Mouse (Mus musculus): ENCODE data around the gene Fosl2. TPM values are rescaled to one million over a fixed set of nuclear protein-coding genes. Genes with fewer than 3 reads are reported as not detected.

Gene Fosl2
- polyA plus RNA-seq, 1 experiment from 2014 or later: 0.58 TPM

DNA sequence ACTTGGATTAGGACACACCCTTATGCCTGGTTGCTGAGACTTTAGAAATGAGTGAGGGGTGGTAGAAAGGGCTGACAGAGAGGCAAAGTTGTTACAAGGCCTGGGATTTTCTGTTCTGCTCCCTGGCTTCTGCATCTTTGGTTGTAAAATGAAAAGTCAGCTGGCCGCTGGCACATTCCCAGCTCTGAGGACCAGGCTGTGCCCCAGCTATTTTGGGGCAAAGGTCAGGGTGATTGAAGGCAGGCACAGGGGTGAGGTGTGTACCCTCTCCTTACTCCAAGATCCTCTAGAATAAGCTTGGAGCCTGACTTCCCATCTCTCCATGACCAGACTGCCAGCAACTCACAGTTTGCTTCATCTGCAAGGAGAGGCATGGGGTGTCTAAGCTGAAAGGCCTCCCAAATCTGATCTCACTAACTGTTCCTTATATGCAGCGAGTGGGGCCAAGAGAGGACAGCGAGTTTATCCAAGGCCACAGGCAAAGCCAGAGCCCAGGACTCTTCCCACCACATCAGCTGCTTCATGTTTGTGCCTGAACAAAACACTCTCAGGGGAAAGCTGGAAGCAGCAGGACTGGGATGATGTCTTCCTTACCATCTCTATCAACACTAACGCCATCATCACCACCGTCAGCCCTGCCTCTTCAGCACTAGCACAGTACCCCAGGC, 29.0 kb upstream of the Fosl2 start:
- no peak for ATAC-seq (ENCODE audit: insufficient read depth)
- Histone ChIP-seq H3K9ac (no peak overlapping the region), H3K4me2 (no peak overlapping the region), H3K4me1 (replicated peaks) (peaks cover 7% of the 10 kb centered on the region), H3K36me3 (replicated peaks) (no peaks in the 10 kb centered on the region), H3K9me3 (replicated peaks) (no peaks in the 10 kb centered on the region), H3K27me3 (no peaks in the 10 kb centered on the region), H3K4me3 (replicated peaks) (no peak overlapping the region), H3K27ac (replicated peaks) (no peak overlapping the region)
- WGBS (ENCODE audit: insufficient replicate concordance): 62% methylated on average over 5 of the region's 5 CpGs

DNA sequence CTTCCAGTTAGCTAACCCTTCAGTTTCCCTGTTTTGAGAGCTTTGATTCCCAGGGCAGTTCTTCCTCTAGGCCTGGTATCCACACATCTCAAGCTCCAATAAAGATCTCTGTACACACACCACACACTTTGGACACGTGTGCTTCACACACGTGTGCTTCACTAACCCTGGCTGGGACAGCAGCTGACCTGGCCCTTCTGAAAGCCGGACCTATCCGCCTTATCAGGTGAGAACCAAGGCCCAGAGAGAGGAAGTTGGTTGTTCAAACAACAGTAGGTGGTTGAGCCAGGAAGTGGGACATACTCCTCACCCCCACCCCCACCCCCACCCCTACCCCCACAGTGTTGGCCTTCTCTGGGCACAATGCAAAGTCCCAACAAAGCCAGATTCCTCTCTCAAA, 24.9 kb upstream of the Fosl2 start:
- Histone ChIP-seq H3K9ac (no peak overlapping the region), H3K4me2 (no peak overlapping the region), H3K36me3 (replicated peaks) (no peaks in the 10 kb centered on the region), H3K27me3 (no peaks in the 10 kb centered on the region), H3K27ac (replicated peaks) (no peak overlapping the region), H3K9me3 (replicated peaks) (no peaks in the 10 kb centered on the region), H3K4me1 (replicated peaks) (peaks cover 8% of the 10 kb centered on the region; the same call in 1 of the 2 replicates), H3K4me3 (replicated peaks) (no peak overlapping the region)
- ATAC-seq (ENCODE audit: insufficient read depth): no peak
- WGBS (ENCODE audit: insufficient replicate concordance): 8% methylated on average over 4 of the region's 4 CpGs

DNA sequence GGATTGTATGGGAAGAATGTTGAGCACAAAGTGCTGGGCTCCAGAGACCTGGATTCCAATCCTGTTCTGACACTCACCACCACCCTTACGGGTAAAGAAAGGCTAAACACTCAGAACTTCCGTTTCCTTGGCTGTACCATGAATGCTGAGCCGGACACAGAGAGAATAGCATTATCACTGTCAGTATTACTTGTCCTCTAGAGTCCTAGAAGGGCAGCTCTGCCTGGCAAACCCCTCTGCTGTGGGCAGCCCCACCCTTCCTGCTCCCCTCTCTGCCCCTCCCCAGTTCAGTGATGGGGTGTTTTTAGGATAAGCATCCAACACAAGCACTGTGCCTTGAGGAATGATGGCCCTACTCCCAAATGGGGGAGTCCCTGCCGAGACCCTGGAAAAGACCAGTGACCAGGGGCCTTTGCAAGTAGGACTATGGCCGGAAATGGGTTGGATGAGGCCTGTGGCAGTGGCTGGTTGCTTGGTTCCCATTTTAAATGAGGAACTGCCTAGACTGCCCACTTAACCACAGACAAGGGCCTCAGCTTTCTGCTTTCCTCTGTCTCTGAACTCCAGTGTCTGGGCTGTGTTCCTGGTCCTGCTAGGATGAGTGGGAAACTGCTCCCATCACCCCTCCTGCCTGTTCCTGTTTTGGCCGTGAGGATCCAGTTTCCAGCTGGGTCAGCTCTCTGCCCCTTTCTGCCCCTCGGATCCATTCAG, 23.2 kb upstream of the Fosl2 start:
- no peaks in the 10 kb centered on the region for H3K36me3 ChIP-seq (replicated peaks)
- no peak overlapping the region for H3K4me3 ChIP-seq (replicated peaks)
- no peak overlapping the region for H3K9ac ChIP-seq
- H3K27ac ChIP-seq (replicated peaks): 0 out of 2 replicates have a peak overlapping the region, but pooled peaks have one; percentile 33
- no peak for ATAC-seq (ENCODE audit: insufficient read depth)
- no peak overlapping the region for H3K4me2 ChIP-seq
- peaks cover 8% of the 10 kb centered on the region; the same call in 1 of the 2 replicates for H3K4me1 ChIP-seq (replicated peaks)
- no peaks in the 10 kb centered on the region for H3K27me3 ChIP-seq
- H3K9me3 ChIP-seq (replicated peaks): no peaks in the 10 kb centered on the region
- WGBS (ENCODE audit: insufficient replicate concordance): 19% methylated on average over 7 of the region's 7 CpGs

DNA sequence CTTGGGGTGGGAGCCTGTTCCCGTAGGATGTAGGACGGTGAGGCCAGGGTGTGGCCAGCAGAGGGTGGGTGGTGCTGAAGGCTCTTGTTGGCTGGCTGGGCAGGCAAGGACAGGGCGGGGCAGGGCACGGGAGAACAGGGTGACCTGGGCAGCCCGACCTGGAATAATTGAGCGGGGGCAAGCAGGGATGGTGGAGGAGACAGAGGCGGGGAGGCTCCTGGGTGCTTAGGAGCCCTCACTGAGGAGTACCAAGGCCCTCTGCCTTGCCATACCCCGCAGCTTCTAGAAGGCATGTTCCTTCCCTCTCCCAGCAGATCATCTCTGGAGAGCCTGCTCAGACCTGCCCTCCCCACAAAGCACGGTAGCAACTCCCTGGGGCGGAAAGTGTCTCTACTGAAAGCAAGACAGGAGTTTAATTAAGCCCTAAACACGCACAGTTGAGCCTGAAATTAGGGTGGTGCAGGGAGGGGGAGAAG, 14.7 kb upstream of the Fosl2 start:
- H3K4me1 ChIP-seq (replicated peaks): no peaks in the 10 kb centered on the region
- H3K9ac ChIP-seq: no peak overlapping the region
- no peak overlapping the region for H3K4me2 ChIP-seq
- 66% methylated on average over 11 of the region's 11 CpGs for WGBS (ENCODE audit: insufficient replicate concordance)
- H3K27ac ChIP-seq (replicated peaks): no peak overlapping the region
- no peak overlapping the region for H3K4me3 ChIP-seq (replicated peaks)
- peaks cover 4% of the 10 kb centered on the region; the same call in 1 of the 2 replicates for H3K27me3 ChIP-seq
- H3K9me3 ChIP-seq (replicated peaks): no peaks in the 10 kb centered on the region
- no peaks in the 10 kb centered on the region for H3K36me3 ChIP-seq (replicated peaks)
- ATAC-seq (ENCODE audit: insufficient read depth): no peak

DNA sequence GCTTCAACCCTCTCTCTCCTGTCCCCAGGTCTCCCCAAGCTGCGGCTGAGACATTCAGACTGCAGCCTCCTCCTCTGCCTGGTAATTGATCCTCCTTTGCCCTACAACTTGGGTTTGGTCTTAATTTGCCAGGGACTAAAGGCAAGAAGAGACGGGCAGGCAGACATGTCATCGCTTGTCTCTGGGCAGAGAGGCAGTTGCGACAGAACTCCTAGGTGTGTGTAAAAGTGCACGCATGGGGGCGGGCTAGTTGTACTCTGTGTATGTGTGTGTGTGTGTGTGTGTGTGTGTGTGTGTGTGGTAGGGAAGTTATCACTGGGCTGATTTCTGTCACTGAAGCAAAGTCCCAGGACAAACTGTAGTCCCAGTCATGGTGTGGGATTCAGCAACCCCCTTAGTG, 13.7 kb upstream of the Fosl2 start:
- H3K36me3 ChIP-seq (replicated peaks): no peaks in the 10 kb centered on the region
- H3K4me1 ChIP-seq (replicated peaks): no peaks in the 10 kb centered on the region
- H3K27ac ChIP-seq (replicated peaks): no peak overlapping the region
- no peak for ATAC-seq (ENCODE audit: insufficient read depth)
- H3K4me2 ChIP-seq: no peak overlapping the region
- WGBS (ENCODE audit: insufficient replicate concordance): 58% methylated on average over 6 of the region's 6 CpGs
- peaks cover 4% of the 10 kb centered on the region; the same call in 1 of the 2 replicates for H3K27me3 ChIP-seq
- no peak overlapping the region for H3K9ac ChIP-seq
- H3K9me3 ChIP-seq (replicated peaks): no peaks in the 10 kb centered on the region
- no peak overlapping the region for H3K4me3 ChIP-seq (replicated peaks)

DNA sequence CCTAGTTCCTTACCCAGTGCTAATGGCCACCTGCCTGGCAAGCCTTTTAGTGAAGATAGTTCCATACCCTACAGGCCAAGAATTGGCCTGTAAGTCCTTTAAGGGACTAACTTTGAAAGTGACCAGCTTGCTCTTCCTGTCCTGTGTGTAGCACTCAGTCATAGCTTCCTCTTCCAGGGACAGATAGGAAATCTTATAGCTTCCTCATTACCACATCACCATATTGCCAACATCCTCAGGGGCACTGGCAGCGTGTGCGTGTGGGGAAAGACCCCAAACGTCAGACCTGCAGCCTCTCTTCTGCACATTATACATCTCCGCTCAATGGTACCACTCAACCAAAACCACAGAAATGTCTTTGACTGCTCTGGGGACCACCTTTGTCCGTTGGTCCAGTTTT, 13.2 kb upstream of the Fosl2 start:
- no peak for ATAC-seq (ENCODE audit: insufficient read depth)
- peaks cover 4% of the 10 kb centered on the region; the same call in 1 of the 2 replicates for H3K27me3 ChIP-seq

DNA sequence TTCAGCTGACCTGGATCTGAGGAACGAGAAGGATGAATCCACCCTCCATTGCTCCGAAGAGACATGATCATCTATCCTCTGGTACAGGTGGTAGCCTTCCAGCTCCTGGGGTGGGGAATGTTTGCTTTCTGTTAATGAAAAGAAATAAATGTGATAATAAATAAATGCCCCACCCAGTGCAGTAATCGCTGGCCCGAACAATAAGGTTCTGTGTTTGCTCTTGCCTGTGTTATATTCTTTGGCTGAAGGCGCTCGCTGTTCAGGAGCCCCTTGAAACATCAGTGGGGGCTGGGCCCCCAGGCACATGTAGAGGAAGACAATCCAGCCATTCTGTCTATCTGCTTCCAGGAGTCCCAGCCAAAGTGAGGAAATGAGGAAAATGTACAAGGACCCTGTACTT, 10.6 kb upstream of the Fosl2 start:
- Histone ChIP-seq H3K9me3 (replicated peaks) (no peaks in the 10 kb centered on the region), H3K36me3 (replicated peaks) (no peaks in the 10 kb centered on the region), H3K4me1 (replicated peaks) (no peaks in the 10 kb centered on the region), H3K27me3 (peaks cover 4% of the 10 kb centered on the region; the same call in 1 of the 2 replicates), H3K9ac (no peak overlapping the region), H3K4me3 (replicated peaks) (no peak overlapping the region), H3K27ac (replicated peaks) (no peak overlapping the region), H3K4me2 (no peak overlapping the region)
- WGBS (ENCODE audit: insufficient replicate concordance): 76% methylated on average over 6 of the region's 6 CpGs
- no peak for ATAC-seq (ENCODE audit: insufficient read depth)

More for the DNA sequence above, 13.2 kb upstream of the Fosl2 start:
- Histone ChIP-seq H3K4me2 (no peak overlapping the region), H3K9me3 (replicated peaks) (no peaks in the 10 kb centered on the region), H3K9ac (no peak overlapping the region), H3K4me3 (replicated peaks) (no peak overlapping the region), H3K36me3 (replicated peaks) (no peaks in the 10 kb centered on the region), H3K4me1 (replicated peaks) (no peaks in the 10 kb centered on the region), H3K27ac (replicated peaks) (no peak overlapping the region)
- 23% methylated on average over 5 of the region's 5 CpGs for WGBS (ENCODE audit: insufficient replicate concordance)

DNA sequence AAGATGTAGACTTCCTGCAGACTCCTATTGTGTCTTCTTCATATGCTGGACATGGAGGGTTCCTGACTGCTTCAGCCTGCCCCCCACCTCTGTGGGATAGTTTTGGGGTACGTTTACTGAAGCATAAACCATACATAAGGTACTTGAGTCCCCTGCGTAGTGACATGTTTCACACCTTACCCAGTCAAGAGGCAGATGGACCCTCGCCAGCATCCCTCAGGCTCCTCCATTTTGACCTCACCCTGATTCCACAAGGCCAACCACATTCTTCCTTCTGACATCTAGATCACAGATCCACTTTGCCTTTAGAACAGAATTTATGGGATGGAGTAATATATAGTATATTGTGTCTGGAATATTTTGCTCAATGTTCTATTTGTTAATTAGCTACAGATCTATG, 8.4 kb upstream of the Fosl2 start:
- WGBS (ENCODE audit: insufficient replicate concordance): 59% methylated on average over 3 of the region's 3 CpGs
- Histone ChIP-seq H3K9ac (no peak overlapping the region), H3K4me1 (replicated peaks) (no peaks in the 10 kb centered on the region), H3K36me3 (replicated peaks) (no peaks in the 10 kb centered on the region), H3K4me3 (replicated peaks) (no peak overlapping the region), H3K27ac (replicated peaks) (no peak overlapping the region), H3K27me3 (peaks cover 27% of the 10 kb centered on the region), H3K4me2 (no peak overlapping the region), H3K9me3 (replicated peaks) (no peaks in the 10 kb centered on the region)
- ATAC-seq (ENCODE audit: insufficient read depth): no peak

DNA sequence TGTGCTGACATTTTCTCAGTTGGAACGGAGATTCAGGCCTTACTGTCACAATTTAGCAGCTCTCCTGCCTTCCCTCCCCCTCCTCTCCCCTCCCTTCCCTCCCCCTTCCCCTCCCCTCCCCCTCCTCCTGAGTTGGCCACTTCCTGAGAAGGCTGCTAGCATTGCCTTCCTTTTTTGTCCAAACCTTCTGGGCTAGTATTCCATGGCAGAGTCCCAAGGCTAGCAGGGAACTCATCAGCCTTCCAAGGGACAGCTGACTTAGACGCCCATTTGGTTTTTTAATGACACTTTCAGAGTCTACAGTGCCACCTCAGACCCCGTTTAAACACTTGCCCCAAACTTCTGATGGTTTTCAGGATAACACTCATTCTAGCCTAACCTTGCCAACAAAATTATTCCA, 7.7 kb upstream of the Fosl2 start:
- Histone ChIP-seq H3K36me3 (replicated peaks) (no peaks in the 10 kb centered on the region), H3K27ac (replicated peaks) (no peak overlapping the region), H3K27me3 (peaks cover 34% of the 10 kb centered on the region), H3K9ac (no peak overlapping the region), H3K4me2 (no peak overlapping the region), H3K4me1 (replicated peaks) (no peaks in the 10 kb centered on the region; the same call in 1 of the 2 replicates), H3K9me3 (replicated peaks) (no peaks in the 10 kb centered on the region), H3K4me3 (replicated peaks) (no peak overlapping the region)
- no peak for ATAC-seq (ENCODE audit: insufficient read depth)
- 24% methylated on average over 3 of the region's 3 CpGs for WGBS (ENCODE audit: insufficient replicate concordance)

DNA sequence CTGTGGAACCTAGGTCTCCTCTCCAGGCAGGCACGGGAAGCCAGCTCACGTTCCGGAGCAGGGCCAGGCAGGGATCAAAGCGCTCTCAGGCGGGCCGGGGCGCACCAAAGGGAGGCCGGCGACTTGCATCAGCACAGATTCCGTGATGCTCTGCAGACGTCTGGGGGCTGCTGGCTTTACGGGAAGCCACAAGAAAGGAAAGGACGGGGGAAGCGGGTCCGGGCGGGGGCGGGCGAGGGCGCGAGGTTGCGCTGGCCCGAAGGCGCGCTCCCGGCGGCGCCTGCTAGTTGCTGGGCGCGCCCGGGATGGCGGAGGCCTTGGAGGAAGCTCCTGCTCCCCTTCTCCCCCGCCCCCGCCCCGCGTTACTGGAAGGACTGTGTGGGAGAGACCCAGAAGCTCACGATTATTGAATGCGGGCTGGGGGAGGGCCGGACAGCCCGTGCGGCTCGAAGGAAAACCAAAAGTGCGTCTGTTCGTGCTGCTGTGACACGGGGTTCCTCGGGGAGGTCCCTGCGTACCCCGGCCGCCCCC, 2.6 kb upstream of the Fosl2 start:
- H3K4me2 ChIP-seq: peak overlapping the region; percentile 75
- peaks cover 16% of the 10 kb centered on the region for H3K4me1 ChIP-seq (replicated peaks)
- H3K27me3 ChIP-seq: peaks cover 85% of the 10 kb centered on the region
- H3K9ac ChIP-seq: no peak overlapping the region
- H3K9me3 ChIP-seq (replicated peaks): no peaks in the 10 kb centered on the region
- ATAC-seq (ENCODE audit: insufficient read depth): no peak
- under 1% methylated on average over 46 of the region's 48 CpGs for WGBS (ENCODE audit: insufficient replicate concordance)
- peak overlapping the region; percentile 60 for H3K4me3 ChIP-seq (replicated peaks)
- peak overlapping the region; percentile 82; the same call in 1 of the 2 replicates for H3K27ac ChIP-seq (replicated peaks)
- H3K36me3 ChIP-seq (replicated peaks): no peaks in the 10 kb centered on the region

DNA sequence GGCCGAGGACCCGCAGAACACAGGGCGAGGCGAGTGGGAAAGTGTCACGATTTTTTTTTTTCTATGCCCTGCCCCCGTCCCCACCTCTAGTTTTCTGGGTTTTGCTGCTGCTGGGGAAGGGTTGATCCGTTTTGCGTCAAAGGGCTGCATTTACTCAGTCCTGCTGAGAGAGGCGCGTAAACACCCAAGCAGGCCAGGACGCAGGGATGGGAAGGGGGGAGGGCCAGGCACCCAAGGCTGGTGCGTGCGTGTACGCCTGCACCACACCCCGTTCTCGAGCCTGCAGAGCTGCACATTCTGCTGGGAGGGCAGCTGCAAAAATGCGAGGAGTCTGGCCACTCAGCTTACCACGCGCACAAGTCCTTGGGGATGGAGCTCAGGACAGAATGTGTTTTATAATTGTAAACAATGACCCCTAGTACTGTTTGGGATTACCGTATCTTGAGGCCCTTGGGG, 2.0 kb upstream of the Fosl2 start:
- under 1% methylated on average over 20 of the region's 20 CpGs for WGBS (ENCODE audit: insufficient replicate concordance)
- peak overlapping the region; percentile 60 for H3K4me3 ChIP-seq (replicated peaks)
- no peaks in the 10 kb centered on the region for H3K9me3 ChIP-seq (replicated peaks)
- peaks cover 90% of the 10 kb centered on the region for H3K27me3 ChIP-seq
- H3K4me2 ChIP-seq: peak overlapping the region; percentile 75
- H3K27ac ChIP-seq (replicated peaks): peak overlapping the region; percentile 82
- no peak for ATAC-seq (ENCODE audit: insufficient read depth)
- H3K4me1 ChIP-seq (replicated peaks): peaks cover 16% of the 10 kb centered on the region
- H3K9ac ChIP-seq: no peak overlapping the region
- no peaks in the 10 kb centered on the region for H3K36me3 ChIP-seq (replicated peaks)

Data from liver, embryonic 15.5 days (tissue).